Mouse (Mus musculus): ENCODE measurements around the gene Arhgap33. TPM values are rescaled to one million over a fixed set of nuclear protein-coding genes. Genes with fewer than 3 reads are reported as not detected.
"Not testable (repeated sequence)": the region's sequence is repeated elsewhere in the genome, so short reads cannot be mapped to it uniquely, and the experiment has no call there.

Gene Arhgap33
- total RNA-seq, 2 experiments from 2014 or later = 0.56 to 0.89 TPM

DNA sequence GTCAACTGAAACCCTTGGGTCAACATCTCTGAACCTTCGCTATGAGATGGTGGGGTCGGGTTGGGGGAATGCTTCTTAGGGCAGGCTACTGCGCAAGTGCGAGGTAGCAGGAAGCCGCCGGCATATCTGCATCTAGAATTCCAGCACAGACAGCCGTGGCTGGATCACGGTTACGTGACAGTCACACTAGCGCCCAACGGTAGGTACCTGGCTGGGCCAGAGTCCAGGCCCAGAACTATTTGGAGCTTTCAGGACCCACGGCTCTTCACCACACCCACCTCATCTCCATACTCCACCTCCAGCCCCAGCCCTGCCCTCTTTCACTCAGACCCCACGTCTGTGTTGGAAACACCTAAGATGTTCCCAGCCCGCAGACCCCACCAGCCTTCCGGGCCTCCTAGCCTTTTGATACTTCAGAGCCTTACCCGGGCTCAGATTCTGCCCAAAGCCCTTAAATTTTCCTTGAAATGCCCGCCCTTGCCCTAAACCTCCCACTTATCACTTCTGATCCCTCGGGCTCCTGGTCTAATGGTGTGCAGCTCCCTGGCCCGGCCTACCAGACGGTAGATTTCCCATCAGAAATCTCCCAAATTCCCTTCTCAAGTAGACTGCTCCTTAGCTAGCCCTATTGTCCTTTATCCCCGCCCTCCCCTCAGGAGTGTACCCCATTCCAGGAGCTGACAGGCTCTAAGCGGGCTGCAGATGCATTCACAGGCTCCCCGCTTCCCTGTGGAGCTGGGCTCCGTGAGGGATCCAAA is 19.7 kb downstream of the Arhgap33 start:
- intact Hi-C loops (cut with DNase I) = no loop called here
- DNase-seq = no peak

DNA sequence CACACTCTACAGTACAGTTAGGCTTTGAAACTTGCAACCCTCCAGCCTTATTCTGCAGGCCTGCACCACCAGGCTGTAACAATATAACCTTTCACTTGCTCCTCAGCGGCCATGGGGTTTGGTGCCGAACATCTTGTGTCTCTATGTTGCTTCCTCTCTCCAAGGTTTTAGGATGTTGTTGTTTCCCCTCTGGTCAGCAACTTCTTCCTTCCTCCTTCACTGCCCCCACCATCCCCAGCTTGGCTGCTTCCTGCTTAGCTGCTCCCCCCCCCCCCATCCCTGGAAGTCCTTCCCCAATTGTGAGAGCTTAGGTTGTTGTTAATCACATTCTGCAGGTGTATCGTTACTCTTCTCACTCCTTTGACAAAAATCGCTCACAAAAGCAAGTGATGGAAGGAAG is 26.8 kb downstream of the Arhgap33 start:
- intact Hi-C loops (cut with DNase I) = no loop called here
- no peak for DNase-seq

- intact Hi-C loops (cut with DNase I); DNase-seq: not testable (repeated sequence)
These were observed 33.7 kb downstream of the Arhgap33 start for GRCm38 (mm10) chr7:30501159-30501558.

GRCm38 (mm10) chr7:30495506-30496042 is 39.3 kb downstream of the Arhgap33 start:
- intact Hi-C loops (cut with DNase I) = not testable (repeated sequence)

DNA sequence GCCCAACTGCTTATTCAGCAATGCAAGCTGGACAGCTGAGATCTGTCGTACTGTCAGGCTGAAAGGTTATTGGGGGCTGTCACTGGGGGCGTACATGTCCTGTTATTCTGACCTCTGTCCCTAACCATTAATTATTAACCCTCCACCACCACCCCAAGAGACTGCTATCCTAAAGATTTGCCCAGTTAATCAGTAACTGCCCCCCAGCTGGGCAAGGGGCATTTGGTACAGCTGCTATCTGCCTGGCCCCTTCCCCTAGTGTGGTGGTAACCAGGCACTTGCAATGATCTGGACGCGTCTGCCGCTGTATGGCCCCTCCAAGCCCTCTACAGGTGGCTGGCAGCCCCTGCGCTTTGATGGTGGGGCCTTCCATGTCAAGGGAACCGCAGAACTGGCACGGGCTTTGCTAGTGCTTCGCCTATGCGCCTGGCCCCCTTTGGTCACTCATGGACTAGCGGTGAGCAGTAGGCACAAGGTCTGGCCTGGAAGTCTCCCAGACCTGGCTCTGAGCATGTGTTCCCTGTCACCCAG is 41.4 kb downstream of the Arhgap33 start, which contains the start of gene Prodh2:
Gene Prodh2, plus strand, starts transcription at position 222 of the 531 bp plus-strand sequence.
- DNase-seq = no peak
- intact Hi-C loops (cut with DNase I) = loop anchor here (2.0 kb wide), 3 partner anchors 53 to 121 kb away; no protein-coding TSS in a partner anchor

More at GRCm38 (mm10) chr7:30495506-30496042, 39.3 kb downstream of the Arhgap33 start:
- not testable (repeated sequence) for DNase-seq

DNA sequence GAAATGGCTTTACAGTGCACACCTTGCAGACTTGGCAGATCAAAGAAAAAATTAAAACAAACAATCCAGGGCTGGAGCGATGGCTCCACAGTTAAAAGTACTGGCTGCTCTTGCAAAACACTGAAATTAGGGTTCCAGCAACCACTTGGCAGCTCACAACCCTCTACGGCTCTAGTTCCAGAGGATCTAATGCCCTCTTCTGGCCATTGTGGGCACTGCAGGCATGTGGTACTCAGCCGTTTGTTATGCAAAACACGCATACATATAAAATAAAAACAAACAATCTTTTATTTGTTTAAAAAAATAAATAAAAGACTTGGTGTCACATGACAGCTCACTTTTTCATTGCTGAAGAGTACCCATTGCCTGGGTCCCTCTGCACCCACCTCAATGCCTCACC is 42.1 kb downstream of the Arhgap33 start:
- intact Hi-C loops (cut with DNase I) = loop anchor here (2.0 kb wide), 3 partner anchors 52 to 120 kb away; no protein-coding TSS in a partner anchor

DNA sequence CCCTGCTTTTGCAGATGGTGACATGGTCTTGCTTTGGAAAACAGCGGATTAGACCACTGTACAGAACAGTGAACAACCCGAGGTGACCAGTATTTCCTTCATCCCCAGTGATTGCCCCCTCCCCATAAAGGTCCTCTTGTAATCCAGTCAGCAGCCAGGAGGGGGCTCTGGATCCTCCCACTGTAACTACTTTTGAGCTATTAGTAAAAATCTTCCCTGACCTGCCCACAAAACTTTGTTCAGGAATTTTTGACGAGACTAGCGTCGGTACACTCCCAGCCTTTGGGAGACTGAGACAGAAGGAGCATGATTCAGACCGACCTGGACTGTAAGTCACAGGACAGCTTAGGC is 43.9 kb downstream of the Arhgap33 start:
- DNase-seq = no peak
- intact Hi-C loops (cut with DNase I) = no loop called here

More for the DNA sequence above, 42.1 kb downstream of the Arhgap33 start:
- DNase-seq = peak; percentile 70 to 86

DNA sequence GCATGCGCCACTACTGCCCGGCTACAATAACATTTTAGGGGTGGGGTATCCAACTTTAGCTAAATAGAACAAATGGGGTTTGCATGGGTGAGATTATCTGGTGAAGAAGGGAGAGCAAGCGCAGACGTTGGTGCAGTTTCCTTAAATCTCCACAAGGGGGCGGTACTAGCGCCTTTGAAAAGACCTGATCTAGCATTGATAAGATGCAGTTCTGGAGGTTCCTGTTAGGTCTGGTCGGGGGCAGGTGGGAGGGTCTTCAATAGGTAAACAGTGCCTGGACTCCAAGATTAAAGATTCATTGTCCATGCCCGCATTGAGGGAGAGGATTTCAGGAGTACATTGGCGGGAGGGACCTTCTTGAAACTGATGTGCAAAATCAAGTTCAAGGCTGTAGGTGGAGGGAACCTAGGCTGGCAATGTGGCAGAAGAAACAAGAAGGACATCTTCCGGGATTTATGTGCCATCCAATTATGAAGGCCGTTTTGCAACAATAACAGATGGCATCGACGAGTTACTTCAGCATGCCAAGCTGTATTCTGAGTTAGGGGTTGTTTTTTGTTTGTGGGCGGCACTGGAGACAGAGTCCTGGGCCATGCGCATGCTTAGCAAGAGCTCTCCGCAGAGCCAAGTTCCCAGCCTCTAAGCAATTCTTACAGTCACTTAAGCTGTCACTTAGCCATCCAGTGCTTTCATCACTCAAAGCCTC is 44.5 kb downstream of the Arhgap33 start:
- intact Hi-C loops (cut with DNase I) = no loop called here
- DNase-seq = peak in 1 of 2 experiments; percentile 19

DNA sequence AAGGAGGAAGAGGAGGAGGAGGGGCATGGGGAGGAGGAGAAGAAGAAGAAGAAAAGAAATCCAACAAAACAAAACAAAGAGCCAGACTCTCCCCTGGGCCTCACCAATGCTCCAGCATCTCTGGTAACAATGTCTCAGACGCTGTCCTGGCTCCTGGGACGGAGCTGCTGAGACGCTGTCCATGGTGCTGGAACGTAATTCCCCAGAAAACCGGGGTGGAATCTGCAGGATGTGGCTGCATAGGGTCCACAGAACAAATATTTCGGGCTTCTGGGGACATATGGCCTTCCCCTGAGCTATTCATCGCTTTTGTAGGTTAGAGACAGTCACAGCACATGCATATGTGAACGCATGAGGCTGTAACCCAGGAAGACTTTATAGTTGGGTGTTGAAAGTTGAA is 50.6 kb downstream of the Arhgap33 start:
- DNase-seq = peak in 1 of 2 experiments; percentile 14
- intact Hi-C loops (cut with DNase I) = no loop called here

DNA sequence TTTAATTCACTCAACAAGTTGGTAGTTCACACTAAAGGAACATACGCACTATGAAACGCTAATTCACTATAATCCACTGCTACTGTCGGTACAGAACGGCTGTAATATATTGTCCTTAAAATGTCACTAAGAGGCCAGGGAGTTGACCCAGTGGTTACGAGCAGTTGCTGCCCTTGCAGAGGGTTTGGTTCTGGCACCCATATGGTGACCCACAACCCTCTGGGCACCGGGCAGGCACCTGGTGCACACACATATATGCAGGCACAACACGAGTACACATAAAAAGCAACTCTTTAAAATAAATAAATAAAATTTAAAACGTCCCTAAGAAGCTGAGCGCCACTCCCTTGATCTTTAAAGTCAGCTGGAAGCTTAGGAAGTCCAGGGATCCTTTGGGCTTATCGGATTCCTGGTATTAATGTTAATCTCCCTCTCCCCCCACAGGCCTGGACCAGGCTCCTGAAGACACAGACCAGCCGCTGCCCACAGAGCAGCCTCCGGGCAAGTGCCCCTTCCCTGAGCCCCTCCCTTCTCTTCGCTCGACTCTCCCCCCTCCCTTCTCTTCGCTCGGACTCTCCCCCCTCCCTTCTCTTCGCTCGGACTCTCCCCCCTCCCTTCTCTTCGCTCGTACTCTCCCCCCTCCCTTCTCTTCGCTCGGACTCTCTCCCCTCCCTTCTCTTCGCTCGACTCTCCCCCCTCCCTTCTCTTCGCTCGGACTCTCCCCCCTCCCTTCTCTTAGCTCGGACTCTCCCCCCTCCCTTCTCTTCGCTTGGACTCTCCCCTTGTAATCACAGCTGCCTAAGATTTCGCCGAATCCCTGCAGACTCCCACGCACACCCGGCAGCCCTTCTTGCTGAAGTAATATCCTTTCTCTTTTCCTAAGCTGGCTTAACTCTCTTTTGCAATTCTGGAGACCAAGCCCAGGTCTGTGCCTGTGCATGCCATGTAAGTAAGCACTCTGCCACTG is 57.2 kb downstream of the Arhgap33 start:
- DNase-seq = no peak

GRCm38 (mm10) chr7:30476136-30476535 is 58.7 kb downstream of the Arhgap33 start:
- intact Hi-C loops (cut with DNase I); DNase-seq: not testable (repeated sequence)

More for the DNA sequence above, 57.2 kb downstream of the Arhgap33 start:
- intact Hi-C loops (cut with DNase I) = no loop called here

DNA sequence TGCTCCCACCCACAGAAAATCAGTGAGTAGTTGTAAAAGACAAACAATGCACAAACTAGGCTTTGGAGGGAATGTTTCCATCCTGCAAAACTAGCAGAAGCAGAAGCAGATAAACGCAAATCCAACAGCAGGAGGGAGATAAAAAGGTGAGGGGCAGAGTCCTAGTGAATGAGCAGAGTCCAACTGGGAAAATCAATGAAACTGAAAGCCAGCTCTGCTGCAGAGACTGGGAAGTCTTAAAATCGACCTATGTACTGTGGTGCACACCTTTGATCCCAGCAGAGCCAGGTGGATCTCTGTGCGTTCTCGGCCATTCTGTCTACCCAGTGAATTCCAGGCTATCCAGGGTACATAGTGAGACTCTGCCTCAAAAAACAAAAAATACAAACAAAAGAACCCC is 59.9 kb downstream of the Arhgap33 start:
- no peak for DNase-seq
- intact Hi-C loops (cut with DNase I) = no loop called here

GRCm38 (mm10) chr7:30472411-30472810 is 62.4 kb downstream of the Arhgap33 start:
- intact Hi-C loops (cut with DNase I) = loop anchor here (2.0 kb wide), 1 partner anchor 100 kb away; no protein-coding TSS in a partner anchor
- DNase-seq = peak in 1 of 2 experiments; percentile 38

Small RNA genes within 50 kb of the gene (microRNA-seq; reads per million reads assigned to microRNA genes)
- 3.4 to 4.3 reads per million in 2 experiments for gene Gm38670 (ENCODE audit: borderline number of aligned reads in 2 of 2)

Other genes starting within 250 kb of the Arhgap33 start
- gene Clip3, start 243.3 kb downstream of the Arhgap33 start, total RNA-seq (2021) = 10 to 100 TPM in 1 of 2 experiments, 1 to 10 TPM in 1; 6.0 to 11.4 TPM
- 10 to 100 TPM; 22.0 to 23.0 TPM for gene Alkbh6, start 226.3 kb downstream of the Arhgap33 start, total RNA-seq (2021)
- 1 to 10 TPM in 1 of 2 experiments, under 1 TPM in 1; 0.81 to 1.3 TPM for gene Syne4, start 220.3 kb downstream of the Arhgap33 start, total RNA-seq (2021)
- gene E130208F15Rik, start 213.3 kb downstream of the Arhgap33 start, total RNA-seq (2021) = under 1 TPM; 0.65 to 0.78 TPM
- 10 to 100 TPM; 12.0 to 12.5 TPM for gene Sdhaf1, start 211.2 kb downstream of the Arhgap33 start, total RNA-seq (2021)
- 1 to 10 TPM; 1.3 to 1.4 TPM for gene Lrfn3, start 172.3 kb downstream of the Arhgap33 start, total RNA-seq (2021)
- 10 to 100 TPM; 22.1 to 22.4 TPM for gene Tyrobp, start 121.3 kb downstream of the Arhgap33 start, total RNA-seq (2021)
- gene Hcst, start 115.2 kb downstream of the Arhgap33 start, total RNA-seq (2021) = not detected
- gene Nfkbid, start 113.3 kb downstream of the Arhgap33 start, total RNA-seq (2021) = under 1 TPM; 0.27 to 0.28 TPM
- 1 to 10 TPM; 2.7 to 3.1 TPM for gene Aplp1, start 89.5 kb downstream of the Arhgap33 start, total RNA-seq (2021)
- not detected for gene Kirrel2, start 77.4 kb downstream of the Arhgap33 start, total RNA-seq (2021)
- gene Nphs1, start 76.7 kb downstream of the Arhgap33 start, total RNA-seq (2021) = not detected
- not detected for gene Prodh2, start 41.4 kb downstream of the Arhgap33 start, total RNA-seq (2021)
- gene Hspb6, start 17.1 kb upstream of the Arhgap33 start, total RNA-seq (2021) = 100 to 1,000 TPM; 749 to 757 TPM
- 1 to 10 TPM; 3.3 to 5.4 TPM for gene Proser3, start 17.2 kb upstream of the Arhgap33 start, total RNA-seq (2021)
- gene Lin37, start 24.8 kb upstream of the Arhgap33 start, total RNA-seq (2021) = 10 to 100 TPM; 13.4 to 16.0 TPM
- 10 to 100 TPM; 62.9 to 63.4 TPM for gene U2af1l4, start 28.2 kb upstream of the Arhgap33 start, total RNA-seq (2021)
- 1 to 10 TPM; 1.4 to 1.6 TPM for gene Gm49396, start 28.3 kb upstream of the Arhgap33 start, total RNA-seq (2021)
- 10 to 100 TPM; 75.8 to 81.6 TPM for gene Psenen, start 28.6 kb upstream of the Arhgap33 start, total RNA-seq (2021)
- 1 to 10 TPM in 1 of 2 experiments, under 1 TPM in 1; 0.67 to 1.2 TPM for gene Igflr1, start 30.4 kb upstream of the Arhgap33 start, total RNA-seq (2021)
- gene Kmt2b, start 53.7 kb upstream of the Arhgap33 start, total RNA-seq (2021) = 10 to 100 TPM; 18.5 to 20.5 TPM
- not detected for gene Zbtb32, start 63.8 kb upstream of the Arhgap33 start, total RNA-seq (2021)
- gene Upk1a, start 77.8 kb upstream of the Arhgap33 start, total RNA-seq (2021) = under 1 TPM; 0.19 to 0.56 TPM
- 1,000 to 10,000 TPM; 4,758 to 4,785 TPM for gene Cox6b1, start 91.1 kb upstream of the Arhgap33 start, total RNA-seq (2021)
- not detected for gene Etv2, start 100.8 kb upstream of the Arhgap33 start, total RNA-seq (2021)
- gene Rbm42, start 115.3 kb upstream of the Arhgap33 start, total RNA-seq (2021) = 10 to 100 TPM; 51.9 to 54.5 TPM
- gene Haus5, start 129.9 kb upstream of the Arhgap33 start, total RNA-seq (2021) = 1 to 10 TPM; 6.0 to 6.4 TPM
- under 1 TPM in 1 of 2 experiments, not detected in 1; 0.49 TPM for gene Pmis2, start 136.5 kb upstream of the Arhgap33 start, total RNA-seq (2021)
- not detected for gene 2200002J24Rik, start 163.9 kb upstream of the Arhgap33 start, total RNA-seq (2021)
- gene Atp4a, start 177.1 kb upstream of the Arhgap33 start, total RNA-seq (2021) = under 1 TPM in 1 of 2 experiments, not detected in 1; 0.14 TPM
- gene Tmem147, start 194.5 kb upstream of the Arhgap33 start, total RNA-seq (2021) = 100 to 1,000 TPM; 236 to 272 TPM
- gene Gapdhs, start 208.6 kb upstream of the Arhgap33 start, total RNA-seq (2021) = not detected
- gene Sbsn, start 216.4 kb upstream of the Arhgap33 start, total RNA-seq (2021) = 1 to 10 TPM; 1.7 to 2.9 TPM
- gene Dmkn, start 228.7 kb upstream of the Arhgap33 start, total RNA-seq (2021) = 1 to 10 TPM in 1 of 2 experiments, under 1 TPM in 1; 0.73 to 3.4 TPM

All from heart, postnatal 36 days (tissue).